Mouse (Mus musculus): ENCODE results near the gene Borcs6.

Gene Borcs6

DNA sequence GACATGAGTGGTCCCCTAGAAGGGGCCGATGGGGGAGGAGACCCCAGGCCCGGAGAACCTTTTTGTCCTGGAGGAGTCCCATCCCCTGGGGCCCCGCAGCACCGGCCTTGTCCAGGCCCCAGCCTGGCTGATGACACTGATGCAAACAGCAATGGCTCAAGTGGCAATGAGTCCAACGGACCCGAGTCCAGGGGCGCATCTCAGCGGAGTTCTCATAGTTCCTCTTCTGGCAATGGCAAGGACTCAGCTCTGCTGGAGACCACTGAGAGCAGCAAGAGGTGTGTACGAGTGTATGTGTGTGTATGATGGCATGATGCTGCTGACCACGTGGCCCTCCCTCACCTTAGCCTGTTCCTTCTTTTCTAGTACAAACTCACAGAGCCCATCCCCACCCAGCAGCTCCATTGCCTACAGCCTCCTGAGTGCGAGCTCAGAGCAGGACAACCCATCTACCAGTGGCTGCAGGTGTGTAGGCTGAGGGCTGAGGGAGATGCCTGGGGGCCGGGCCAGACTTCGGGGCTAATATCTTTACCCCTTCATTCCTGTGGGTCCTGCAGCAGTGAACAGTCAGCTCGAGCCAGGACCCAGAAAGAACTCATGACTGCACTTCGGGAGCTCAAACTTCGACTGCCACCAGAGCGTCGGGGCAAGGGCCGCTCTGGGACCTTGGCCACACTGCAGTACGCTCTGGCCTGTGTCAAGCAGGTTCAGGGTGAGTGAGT is 41.3 kb downstream of the Borcs6 start:
- no peak for DNase-seq (ENCODE audit: extremely low read depth, low read depth)

DNA sequence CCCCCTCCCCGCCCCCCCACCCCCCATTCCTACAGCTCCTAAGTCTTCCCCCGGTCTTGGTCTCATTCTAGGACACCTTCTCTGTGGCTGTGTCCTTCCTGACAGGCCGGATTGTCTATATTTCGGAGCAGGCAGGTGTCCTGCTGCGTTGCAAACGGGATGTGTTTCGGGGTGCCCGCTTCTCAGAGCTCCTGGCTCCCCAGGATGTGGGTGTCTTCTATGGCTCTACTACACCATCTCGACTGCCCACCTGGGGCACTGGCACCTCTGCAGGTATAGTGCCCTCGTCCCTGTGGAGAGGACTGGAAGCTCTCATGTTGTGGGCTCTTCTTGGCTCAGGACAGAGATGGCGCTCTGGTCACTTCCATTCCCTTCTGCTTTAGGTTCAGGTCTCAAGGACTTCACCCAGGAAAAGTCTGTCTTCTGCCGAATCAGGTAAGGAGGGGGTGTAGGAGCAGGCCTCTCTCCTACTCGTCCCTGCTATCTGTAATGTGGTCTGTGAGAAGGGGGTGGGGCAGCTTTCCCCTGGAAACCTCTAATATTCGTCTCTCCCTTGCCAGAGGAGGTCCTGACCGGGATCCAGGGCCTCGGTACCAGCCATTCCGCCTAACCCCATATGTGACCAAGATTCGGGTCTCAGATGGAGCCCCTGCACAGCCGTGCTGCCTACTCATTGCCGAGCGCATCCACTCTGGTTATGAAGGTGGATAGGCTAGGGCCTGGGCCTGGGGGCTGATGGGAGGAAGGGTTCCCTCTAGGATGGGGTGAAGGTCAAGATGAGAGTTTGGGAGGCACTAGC is 42.3 kb downstream of the Borcs6 start:
- no peak for DNase-seq (ENCODE audit: extremely low read depth, low read depth)

DNA sequence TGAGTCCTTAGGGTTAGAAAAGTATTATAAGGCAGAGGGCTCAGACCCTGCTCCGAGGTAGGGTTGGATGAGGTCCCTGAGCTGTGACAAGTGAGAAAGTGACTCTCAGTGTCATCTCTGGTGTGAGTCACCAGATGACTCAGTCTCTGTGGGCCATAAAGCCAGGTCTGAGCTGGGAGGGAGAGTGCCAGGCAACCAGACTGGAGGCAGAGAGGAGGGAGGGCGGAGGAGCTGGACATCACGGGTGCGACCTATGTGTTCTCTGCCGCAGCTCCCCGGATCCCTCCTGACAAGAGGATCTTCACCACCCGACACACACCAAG is 42.8 kb downstream of the Borcs6 start:
- no peak for DNase-seq (ENCODE audit: extremely low read depth, low read depth)

DNA sequence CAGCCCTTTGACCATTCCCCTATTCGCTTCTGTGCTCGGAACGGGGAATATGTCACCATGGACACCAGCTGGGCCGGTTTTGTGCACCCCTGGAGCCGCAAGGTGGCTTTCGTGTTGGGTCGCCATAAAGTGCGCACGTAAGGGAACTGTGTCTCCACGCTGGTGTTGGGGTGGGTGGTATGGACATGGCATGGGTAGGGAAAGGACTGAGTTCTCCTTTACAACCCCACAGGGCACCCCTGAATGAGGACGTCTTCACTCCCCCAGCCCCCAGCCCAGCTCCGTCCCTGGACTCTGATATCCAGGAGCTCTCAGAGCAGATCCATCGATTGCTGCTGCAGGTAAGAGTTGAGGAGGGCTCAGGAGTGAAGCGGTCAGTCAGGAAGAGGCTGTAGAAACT is 43.6 kb downstream of the Borcs6 start:
- DNase-seq (ENCODE audit: extremely low read depth, low read depth) = no peak

DNA sequence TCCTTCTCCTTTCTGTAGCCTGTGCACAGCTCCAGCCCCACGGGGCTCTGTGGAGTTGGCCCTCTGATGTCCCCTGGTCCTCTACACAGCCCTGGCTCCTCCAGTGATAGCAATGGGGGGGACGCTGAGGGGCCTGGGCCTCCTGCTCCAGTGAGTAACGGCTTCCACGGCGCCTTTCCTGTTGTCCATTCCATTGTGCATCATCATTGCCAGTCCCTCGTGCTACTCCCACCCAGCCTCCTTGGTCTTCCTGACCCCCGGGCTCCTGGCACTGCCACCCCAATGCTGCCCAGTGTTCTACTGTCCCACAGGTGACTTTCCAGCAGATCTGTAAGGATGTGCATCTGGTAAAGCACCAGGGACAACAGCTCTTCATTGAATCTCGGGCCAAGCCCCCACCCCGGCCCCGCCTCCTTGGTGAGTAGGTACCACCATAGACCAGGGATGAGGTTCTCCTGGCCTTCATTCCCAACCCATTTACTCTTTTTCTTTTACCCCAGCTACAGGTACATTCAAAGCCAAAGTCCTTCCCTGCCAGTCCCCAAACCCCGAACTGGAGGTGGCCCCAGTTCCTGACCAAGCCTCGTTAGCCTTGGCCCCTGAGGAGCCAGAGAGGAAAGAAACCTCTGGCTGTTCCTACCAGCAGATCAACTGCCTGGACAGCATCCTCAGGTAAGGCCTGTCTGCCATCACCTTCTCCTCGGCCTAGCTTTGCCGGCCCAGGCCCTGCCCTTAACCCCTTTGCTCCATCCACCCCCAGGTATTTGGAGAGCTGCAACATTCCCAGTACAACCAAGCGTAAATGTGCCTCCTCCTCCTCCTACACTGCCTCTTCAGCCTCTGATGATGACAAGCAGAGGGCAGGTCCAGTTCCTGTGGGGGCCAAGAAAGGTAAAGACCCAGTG is 44.3 kb downstream of the Borcs6 start:
- no peak for DNase-seq (ENCODE audit: extremely low read depth, low read depth)

DNA sequence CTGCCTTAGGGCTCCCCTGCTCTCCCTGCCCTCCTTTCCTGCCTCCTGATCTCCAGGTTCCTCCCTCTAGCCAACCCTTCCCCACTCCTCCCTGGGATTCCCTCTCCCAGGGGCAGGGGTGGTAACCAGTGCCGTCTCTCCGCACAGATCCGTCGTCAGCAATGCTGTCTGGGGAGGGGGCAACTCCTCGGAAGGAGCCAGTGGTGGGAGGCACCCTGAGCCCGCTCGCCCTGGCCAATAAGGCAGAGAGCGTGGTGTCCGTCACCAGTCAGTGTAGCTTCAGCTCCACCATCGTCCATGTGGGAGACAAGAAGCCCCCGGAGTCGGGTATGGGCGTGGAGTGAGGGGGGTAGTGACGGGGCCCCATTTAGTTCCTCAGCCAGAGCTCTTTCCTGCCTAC is 45.0 kb downstream of the Borcs6 start:
- DNase-seq (ENCODE audit: extremely low read depth, low read depth) = no peak

DNA sequence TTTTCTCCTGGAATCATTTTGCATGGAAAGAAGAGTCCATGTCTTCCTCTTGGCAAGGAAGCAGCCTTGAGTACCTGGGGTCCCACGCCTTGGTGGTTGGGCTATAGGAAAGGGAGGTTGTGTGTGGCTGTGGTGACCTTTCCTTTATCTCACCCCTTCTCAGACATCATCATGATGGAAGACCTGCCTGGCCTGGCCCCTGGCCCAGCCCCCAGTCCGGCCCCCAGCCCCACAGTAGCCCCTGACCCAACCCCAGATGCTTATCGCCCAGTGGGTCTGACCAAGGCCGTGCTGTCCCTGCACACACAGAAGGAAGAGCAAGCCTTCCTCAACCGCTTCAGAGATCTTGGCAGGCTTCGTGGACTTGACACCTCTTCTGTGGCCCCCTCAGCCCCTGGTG is 45.7 kb downstream of the Borcs6 start:
- DNase-seq (ENCODE audit: extremely low read depth, low read depth) = no peak

DNA sequence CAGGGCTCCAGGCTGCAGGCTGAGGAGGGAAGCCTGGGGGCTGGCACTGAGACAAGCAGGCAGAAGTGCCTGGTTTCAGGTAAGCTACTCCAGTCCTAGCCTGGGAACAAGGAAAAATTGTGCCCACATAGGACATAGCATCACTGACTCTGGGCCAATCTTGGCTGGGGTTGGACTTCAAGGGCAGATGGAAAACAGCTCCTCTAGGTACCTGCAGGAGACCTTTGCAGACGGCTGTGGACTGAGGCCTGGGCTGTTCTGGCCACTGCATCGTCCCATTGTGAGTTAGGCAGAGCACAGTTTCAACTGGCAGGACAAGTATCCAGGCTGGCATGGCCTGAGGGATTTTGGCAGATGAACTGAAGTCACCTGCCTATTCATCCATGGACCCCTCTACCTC is 46.3 kb downstream of the Borcs6 start:
- DNase-seq (ENCODE audit: extremely low read depth, low read depth) = no peak

DNA sequence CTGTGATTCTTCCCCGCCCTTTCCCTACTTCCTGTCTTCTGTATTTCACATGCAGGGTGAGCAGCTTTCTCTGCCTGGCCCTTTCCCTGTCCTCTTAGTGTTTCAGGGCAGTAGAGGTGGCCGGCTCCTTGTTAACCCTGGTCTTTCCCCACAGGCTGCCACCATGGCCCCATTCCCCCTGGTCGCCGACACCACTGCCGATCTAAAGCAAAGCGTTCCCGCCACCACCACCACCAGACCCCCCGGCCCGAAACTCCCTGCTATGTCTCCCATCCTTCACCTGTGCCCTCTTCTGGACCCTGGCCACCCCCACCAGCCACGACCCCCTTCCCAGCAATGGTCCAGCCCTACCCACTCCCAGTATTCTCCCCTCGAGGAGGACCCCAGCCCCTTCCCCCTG is 46.8 kb downstream of the Borcs6 start:
- DNase-seq (ENCODE audit: extremely low read depth, low read depth) = no peak

DNA sequence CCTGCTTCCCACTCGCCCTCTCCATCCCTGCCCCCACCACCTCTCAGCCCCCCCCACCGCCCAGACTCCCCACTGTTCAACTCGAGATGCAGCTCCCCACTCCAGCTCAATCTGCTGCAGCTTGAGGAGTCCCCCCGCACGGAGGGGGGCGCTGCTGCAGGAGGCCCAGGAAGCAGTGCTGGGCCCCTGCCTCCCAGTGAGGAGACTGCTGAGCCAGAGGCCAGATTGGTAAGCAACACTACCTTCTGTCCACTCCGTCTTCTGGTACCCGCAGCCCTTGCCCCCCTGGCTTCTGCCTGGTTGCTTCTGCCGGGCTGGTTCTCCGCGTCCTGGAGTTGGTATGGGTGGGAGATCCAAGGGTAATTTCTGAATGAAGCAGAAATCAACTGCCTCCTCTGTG is 47.3 kb downstream of the Borcs6 start:
- DNase-seq (ENCODE audit: extremely low read depth, low read depth) = no peak

DNA sequence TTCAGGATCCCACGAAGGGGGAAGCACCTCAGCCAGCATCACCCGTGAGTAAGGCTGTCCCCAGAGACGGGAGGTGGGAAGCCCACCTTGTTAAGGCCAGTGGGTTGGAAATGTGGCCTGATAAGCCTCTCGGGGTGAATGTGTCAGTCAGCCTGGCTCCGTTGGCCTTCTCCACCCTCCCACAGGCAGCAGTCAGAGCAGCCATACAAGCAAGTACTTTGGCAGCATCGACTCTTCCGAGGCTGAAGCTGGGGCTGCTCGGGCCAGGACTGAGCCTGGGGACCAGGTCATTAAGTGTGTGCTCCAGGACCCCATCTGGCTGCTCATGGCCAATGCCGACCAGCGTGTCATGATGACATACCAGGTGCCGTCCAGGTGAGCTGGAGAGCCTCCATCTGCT is 48.2 kb downstream of the Borcs6 start:
- DNase-seq (ENCODE audit: extremely low read depth, low read depth) = no peak

DNA sequence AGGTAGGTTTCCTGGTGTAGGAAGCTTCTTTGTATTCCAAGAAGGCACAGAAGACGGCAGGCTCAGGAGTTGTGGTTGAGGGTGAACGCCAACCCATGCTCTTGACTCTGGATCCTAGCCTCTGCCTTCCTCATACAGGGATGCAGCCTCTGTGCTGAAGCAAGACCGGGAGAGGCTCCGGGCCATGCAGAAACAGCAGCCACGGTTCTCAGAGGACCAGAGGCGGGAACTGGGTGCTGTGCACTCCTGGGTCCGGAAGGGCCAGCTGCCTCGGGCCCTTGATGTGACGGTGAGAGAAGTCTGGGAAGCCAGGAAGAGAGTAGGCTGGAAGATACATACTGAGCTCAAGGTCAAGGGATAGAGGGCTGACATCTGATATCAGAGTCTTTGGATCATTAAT is 48.7 kb downstream of the Borcs6 start:
- DNase-seq (ENCODE audit: extremely low read depth, low read depth) = no peak

DNA sequence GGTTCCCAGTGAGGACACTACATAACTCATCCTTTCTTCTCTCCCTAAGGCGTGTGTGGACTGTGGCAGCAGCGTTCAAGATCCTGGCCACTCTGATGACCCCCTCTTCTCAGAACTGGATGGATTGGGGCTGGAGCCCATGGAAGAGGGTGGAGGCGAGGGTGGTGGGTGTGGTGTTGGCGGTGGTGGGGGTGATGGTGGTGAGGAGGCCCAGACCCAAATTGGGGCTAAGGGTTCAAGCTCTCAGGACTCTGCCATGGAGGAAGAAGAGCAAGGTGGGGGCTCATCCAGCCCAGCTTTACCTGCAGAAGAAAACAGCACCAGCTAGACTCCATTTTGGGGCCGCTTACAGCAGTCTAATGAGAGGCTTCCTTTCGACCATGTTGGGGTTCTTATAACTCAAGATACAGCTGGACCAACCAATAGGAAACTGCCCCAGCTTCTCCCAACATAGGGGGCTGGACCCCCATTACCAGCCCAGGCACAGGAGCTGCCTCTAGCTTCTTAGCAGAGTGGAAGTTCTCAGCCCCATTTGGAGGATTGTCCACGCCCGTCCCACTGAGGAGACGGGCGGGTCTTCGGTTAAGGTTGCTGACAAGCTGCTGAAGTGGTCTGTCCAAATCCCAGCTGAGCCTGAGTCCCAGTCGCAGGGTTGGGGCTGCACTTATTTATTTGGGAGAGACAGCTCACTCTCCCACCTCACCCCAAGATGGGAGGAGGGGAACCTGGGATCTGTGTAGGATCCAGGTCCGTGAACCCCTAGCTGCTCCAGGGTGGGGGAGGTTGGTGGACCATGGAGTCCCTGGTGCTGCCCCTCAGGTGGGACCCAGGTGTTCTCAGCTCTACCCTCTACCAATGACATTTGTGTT is 49.7 kb downstream of the Borcs6 start:
- DNase-seq (ENCODE audit: extremely low read depth, low read depth) = no peak

DNA sequence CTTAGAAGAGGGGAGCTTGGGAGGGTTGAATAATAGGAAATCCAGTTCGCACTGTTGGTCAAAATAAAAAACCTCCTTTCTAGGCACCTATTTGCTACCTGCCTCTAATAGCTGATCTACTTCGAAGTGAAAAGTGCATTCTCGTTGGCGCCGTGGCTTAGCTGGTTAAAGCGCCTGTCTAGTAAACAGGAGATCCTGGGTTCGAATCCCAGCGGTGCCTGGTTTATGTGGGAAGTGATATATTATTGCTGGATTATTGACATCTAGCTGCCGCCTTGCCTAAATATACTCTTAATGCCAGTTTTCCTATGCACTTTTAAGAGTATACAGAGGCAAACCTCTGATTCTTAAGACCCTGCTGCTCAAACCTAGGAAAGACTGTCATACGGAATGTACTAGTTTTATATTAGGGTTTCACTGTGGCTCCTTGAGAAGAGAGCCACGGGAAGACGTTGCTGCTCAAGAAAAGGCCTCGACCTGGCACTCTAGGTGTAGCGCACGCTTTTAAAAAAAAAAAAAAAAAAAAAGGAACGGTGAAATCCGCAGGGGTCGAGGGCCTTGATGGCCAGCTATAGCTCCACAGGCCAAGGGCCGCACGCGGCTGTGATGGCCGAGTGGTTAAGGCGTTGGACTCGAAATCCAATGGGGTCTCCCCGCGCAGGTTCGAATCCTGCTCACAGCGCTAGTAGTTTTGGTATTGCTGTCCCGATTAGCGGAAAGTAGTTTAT is 51.0 kb downstream of the Borcs6 start:
- peak; percentile 86 for DNase-seq (ENCODE audit: extremely low read depth, low read depth)
